In the genomic region with DNA sequence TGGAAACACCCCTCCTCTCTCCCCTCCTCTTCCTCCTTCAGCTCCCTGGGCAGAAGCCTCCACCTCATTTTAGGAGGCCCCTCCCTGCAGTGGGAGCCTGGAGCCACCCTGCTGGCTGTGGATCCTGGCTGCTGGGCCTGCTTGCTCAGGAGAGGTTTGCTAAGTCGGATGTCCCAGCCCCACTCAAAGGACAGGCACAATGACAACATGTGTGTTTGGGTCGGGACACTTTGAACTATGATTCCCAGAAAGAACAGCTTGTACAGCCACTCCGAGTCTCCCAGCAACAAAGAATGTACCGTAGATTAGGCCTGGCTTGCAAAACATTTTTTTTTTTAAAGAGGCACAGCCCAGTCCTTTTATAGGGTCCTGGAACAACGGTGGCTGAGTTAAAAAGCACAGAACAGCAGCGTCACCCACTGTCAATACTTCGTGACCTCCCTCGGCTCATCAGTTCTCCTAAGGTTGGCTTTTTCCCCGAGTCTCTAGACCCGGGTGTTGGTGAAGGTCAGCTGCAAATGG, we compare ENCODE assay signal across 8 mouse cellular contexts.
A peak's percentile ranks its signal among the peaks of the same experiment; 100 is the strongest.
DNase-seq lines count a peak whose midpoint lies in the region; ATAC-seq and TF ChIP-seq lines count a peak whose summit lies in the region.

No protein-coding gene starts in this region.

- H3K36me3 ChIP-seq in heart, embryonic 12.5 days = no peaks in the 10 kb centered on the region
- H3K36me3 ChIP-seq in kidney, postnatal 0 days (ENCODE audit: insufficient read depth, low read length) = no peaks in the 10 kb centered on the region
- no peaks in the 10 kb centered on the region for H3K36me3 ChIP-seq in liver, embryonic 13.5 days
- no peaks in the 10 kb centered on the region for H3K36me3 ChIP-seq in neural tube, embryonic 11.5 days (ENCODE audit: control insufficient read depth, insufficient read depth, low read length)

- H3K9me3 ChIP-seq in heart, embryonic 12.5 days (replicated peaks) = no peaks in the 10 kb centered on the region
- H3K9me3 ChIP-seq in kidney, postnatal 0 days (replicated peaks; ENCODE audit: low read length) = no peaks in the 10 kb centered on the region
- no peaks in the 10 kb centered on the region for H3K9me3 ChIP-seq in liver, embryonic 13.5 days (replicated peaks)
- no peaks in the 10 kb centered on the region for H3K9me3 ChIP-seq in neural tube, embryonic 11.5 days (ENCODE audit: control insufficient read depth, low read length)

- H3K4me3 ChIP-seq in embryonic fibroblast, embryonic 13.5 days (ENCODE audit: insufficient read depth, low read length) = no peak overlapping the region
- H3K4me3 ChIP-seq in heart, embryonic 12.5 days = no peak overlapping the region
- no peak overlapping the region for H3K4me3 ChIP-seq in kidney, postnatal 0 days (replicated peaks; ENCODE audit: low read depth, low read length)
- H3K4me3 ChIP-seq in liver, embryonic 13.5 days (replicated peaks) = no peak overlapping the region
- H3K4me3 ChIP-seq in neural tube, embryonic 11.5 days (ENCODE audit: low read depth, low read length) = no peak overlapping the region

- peak overlapping the region; percentile 96 for H3K27ac ChIP-seq in embryonic fibroblast, embryonic 13.5 days (ENCODE audit: insufficient read depth, low read length)
- peak overlapping the region; percentile 96 for H3K27ac ChIP-seq in heart, embryonic 12.5 days (ENCODE audit: poor library complexity, severe bottlenecking)
- peak overlapping the region; percentile 99 for H3K27ac ChIP-seq in kidney, postnatal 0 days
- peak overlapping the region; percentile 88 for H3K27ac ChIP-seq in liver, embryonic 13.5 days
- H3K27ac ChIP-seq in neural tube, embryonic 11.5 days (ENCODE audit: low read depth, low read length) = 0 out of 2 replicates have a peak overlapping the region, but pooled peaks have one; percentile 56

- DNase-seq in cerebellum, postnatal 14 days = no peak
- DNase-seq in kidney, postnatal 0 days (ENCODE audit: low spot score) = peak; percentile 95
- DNase-seq in liver, embryonic 13.5 days = no peak
- DNase-seq in neural tube, embryonic 11.5 days (ENCODE audit: low spot score) = peak; percentile 29
- no peak for DNase-seq in spleen, adult 12 weeks (ENCODE audit: low spot score)

- peak overlapping the region; percentile 53; the same call in 1 of the 2 replicates for H3K9ac ChIP-seq in heart, embryonic 12.5 days
- H3K9ac ChIP-seq in kidney, postnatal 0 days (ENCODE audit: low read depth, low read length) = peak overlapping the region; percentile 37; the same call in 1 of the 2 replicates
- H3K9ac ChIP-seq in liver, embryonic 13.5 days = peak overlapping the region; percentile 33; the same call in 1 of the 2 replicates
- H3K9ac ChIP-seq in neural tube, embryonic 11.5 days (ENCODE audit: low read length) = no peak overlapping the region; the same call in 1 of the 2 replicates

- peak; percentile 8; the same call in 1 of the 2 replicates for ATAC-seq in cerebellum, adult (ENCODE audit: insufficient number of reproducible peaks, low FRiP score, low TSS enrichment)
- ATAC-seq in heart, embryonic 12.5 days (ENCODE audit: insufficient number of reproducible peaks, low FRiP score) = peak; percentile 70
- peak; percentile 59 for ATAC-seq in kidney, postnatal 0 days (replicated peaks; ENCODE audit: low FRiP score, low read depth)
- peak; percentile 53 for ATAC-seq in liver, embryonic 13.5 days (ENCODE audit: low read depth)
- ATAC-seq in neural tube, embryonic 11.5 days (ENCODE audit: insufficient read depth, low FRiP score, low TSS enrichment) = no peak

- no peak for TF ChIP-seq CTCF in embryonic fibroblast, embryonic 13.5 days (IDR thresholded peaks at IDR 0.05; ENCODE audit: borderline replicate concordance, insufficient read depth, low read length)
- TF ChIP-seq CTCF in kidney, postnatal 0 days (IDR thresholded peaks at IDR 0.05; ENCODE audit: low read depth) = peak; percentile 58

- no peak for TF ChIP-seq POLR2A in embryonic fibroblast, embryonic 13.5 days (IDR thresholded peaks at IDR 0.05; ENCODE audit: low read depth, low read length)

- no peaks in the 10 kb centered on the region for H3K27me3 ChIP-seq in heart, embryonic 12.5 days (replicated peaks)
- H3K27me3 ChIP-seq in kidney, postnatal 0 days (ENCODE audit: insufficient read depth, low read length) = no peaks in the 10 kb centered on the region
- H3K27me3 ChIP-seq in liver, embryonic 13.5 days = no peaks in the 10 kb centered on the region
- no peaks in the 10 kb centered on the region for H3K27me3 ChIP-seq in neural tube, embryonic 11.5 days (ENCODE audit: control insufficient read depth, insufficient read depth, low read length)

- WGBS in heart, embryonic 12.5 days = 20% methylated on average over 10 of the region's 10 CpGs
- 15% methylated on average over 10 of the region's 10 CpGs for WGBS in kidney, postnatal 0 days
- WGBS in liver, embryonic 13.5 days (ENCODE audit: insufficient replicate concordance) = 51% methylated on average over 10 of the region's 10 CpGs
- WGBS in neural tube, embryonic 11.5 days = 15% methylated on average over 10 of the region's 10 CpGs

- peaks cover 14% of the 10 kb centered on the region for H3K4me1 ChIP-seq in embryonic fibroblast, embryonic 13.5 days (ENCODE audit: control insufficient read depth, insufficient read depth, low read length)
- peaks cover 35% of the 10 kb centered on the region for H3K4me1 ChIP-seq in heart, embryonic 12.5 days (replicated peaks)
- peaks cover 42% of the 10 kb centered on the region for H3K4me1 ChIP-seq in kidney, postnatal 0 days (replicated peaks; ENCODE audit: insufficient read depth, low read length)
- peaks cover 22% of the 10 kb centered on the region for H3K4me1 ChIP-seq in liver, embryonic 13.5 days (replicated peaks)
- peaks cover 18% of the 10 kb centered on the region; the same call in 1 of the 2 replicates for H3K4me1 ChIP-seq in neural tube, embryonic 11.5 days (ENCODE audit: control insufficient read depth, insufficient read depth, low read length)

- H3K4me2 ChIP-seq in heart, embryonic 12.5 days = peak overlapping the region; percentile 38
- H3K4me2 ChIP-seq in kidney, postnatal 0 days (ENCODE audit: low read length) = no peak overlapping the region; the same call in 1 of the 2 replicates
- H3K4me2 ChIP-seq in liver, embryonic 13.5 days = no peak overlapping the region
- H3K4me2 ChIP-seq in neural tube, embryonic 11.5 days (ENCODE audit: low read depth) = no peak overlapping the region

Comparison
In these comparisons a context has a peak if more than half of its experiments do, and no peak if none do; other contexts are left out.
1. DNase-seq: peak in kidney, postnatal 0 days (single experiment) and neural tube, embryonic 11.5 days (single experiment); none in cerebellum, postnatal 14 days (0 of 2), liver, embryonic 13.5 days (single experiment) and spleen, adult 12 weeks (single experiment).
2. Peak in every context shown above with its lines, with median percentiles within 50 percentile points of each other: H3K27ac ChIP-seq.